Mouse (Mus musculus) limb, embryonic 13.5 days (tissue): ENCODE measurements around the gene Gcc1. TPM values are rescaled to one million over a fixed set of nuclear protein-coding genes. Genes with fewer than 3 reads are reported as not detected.

Experiments used
- ATAC-seq: fragments of 200-750 bp; cut with Nextera tagmentation; 2 replicates; pipeline ENCODE4 v1.8.0; 2017; ENCODE audit warnings: low read depth, moderate number of reproducible peaks, moderate TSS enrichment; ENCODE audit not compliant: low FRiP score
- H3K27ac ChIP-seq: fragments of 300-500 bp; sonication (generic); 2 replicates; pipeline ENCODE4 v1.5.1; 2015; ENCODE audit warnings: inconsistent platforms, mild to moderate bottlenecking, moderate library complexity
- H3K27me3 ChIP-seq: fragments of 300-500 bp; sonication (generic); 2 replicates; pipeline ENCODE4 v1.6.1; 2015; ENCODE audit warnings: mild to moderate bottlenecking, inconsistent platforms
- H3K36me3 ChIP-seq: fragments of 300-500 bp; sonication (generic); 2 replicates; pipeline ENCODE4 v1.6.1; 2015; ENCODE audit warnings: inconsistent platforms, mild to moderate bottlenecking, moderate library complexity
- H3K4me1 ChIP-seq: fragments of 300-500 bp; sonication (generic); 2 replicates; pipeline ENCODE4 v1.6.1; 2015; ENCODE audit warnings: inconsistent platforms
- H3K4me2 ChIP-seq: fragments of 300-500 bp; sonication (generic); replicated peaks from 2 replicates; pipeline ENCODE4 v1.6.1; 2015; ENCODE audit warnings: inconsistent platforms, mild to moderate bottlenecking, moderate library complexity
- H3K4me3 ChIP-seq: fragments of 300-500 bp; sonication (generic); 2 replicates; pipeline ENCODE4 v1.5.1; 2015; ENCODE audit warnings: moderate library complexity, mild to moderate bottlenecking, inconsistent platforms
- H3K9ac ChIP-seq: fragments of 300-500 bp; sonication (generic); 2 replicates; pipeline ENCODE4 v1.6.1; 2015; ENCODE audit warnings: mild to moderate bottlenecking, inconsistent platforms
- H3K9me3 ChIP-seq: fragments of 300-500 bp; sonication (generic); 2 replicates; pipeline ENCODE4 v1.6.1; 2016; ENCODE audit warnings: inconsistent platforms
- WGBS: fragments of 180-500 bp; shearing (Covaris S2); methylation state at CpG from one replicate; pipeline ENCODE4 v1.1.7; 2015; 5-methylcytosine and 5-hydroxymethylcytosine counted together
- polyA plus RNA-seq: library from polyadenylated mRNA; unstranded; fragments of >200 nt; fragmentation: Nextera tagmentation; extraction: Ambion mirVana; gene quantifications from 2 replicates; pipeline ENCODE4 v1.2.1, GENCODE M21; 2015

Gene Gcc1
- polyA plus RNA-seq, 1 experiment from 2014 or later = 9.9 TPM

DNA sequence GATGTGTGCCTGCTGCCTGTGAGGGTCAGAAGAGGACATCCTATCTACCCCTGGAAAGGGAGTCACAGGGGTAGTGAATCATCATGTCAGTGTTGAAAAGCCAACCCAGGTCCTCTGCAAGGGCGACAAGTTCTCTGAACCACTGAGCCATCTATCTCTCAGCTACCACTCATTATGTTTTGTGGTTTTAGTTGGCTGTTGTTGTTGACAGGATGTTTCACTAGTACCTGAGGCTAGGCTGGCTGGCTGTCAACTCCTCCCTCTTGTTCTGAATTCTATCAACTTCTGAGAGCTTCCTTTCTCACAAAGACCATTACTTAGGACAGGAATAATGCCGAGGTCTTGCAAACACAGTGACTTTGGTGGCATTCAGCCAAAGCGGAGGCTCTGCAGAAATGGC is 43.0 kb downstream of the Gcc1 start:
- Histone ChIP-seq H3K9me3 (no peaks in the 10 kb centered on the region), H3K9ac (no peak overlapping the region), H3K27ac (no peak overlapping the region), H3K4me3 (no peak overlapping the region), H3K36me3 (no peaks in the 10 kb centered on the region), H3K4me1 (no peaks in the 10 kb centered on the region), H3K27me3 (no peaks in the 10 kb centered on the region), H3K4me2 (no peak overlapping the region)
- WGBS = 87% methylated on average over 3 of the region's 3 CpGs
- no peak for ATAC-seq

DNA sequence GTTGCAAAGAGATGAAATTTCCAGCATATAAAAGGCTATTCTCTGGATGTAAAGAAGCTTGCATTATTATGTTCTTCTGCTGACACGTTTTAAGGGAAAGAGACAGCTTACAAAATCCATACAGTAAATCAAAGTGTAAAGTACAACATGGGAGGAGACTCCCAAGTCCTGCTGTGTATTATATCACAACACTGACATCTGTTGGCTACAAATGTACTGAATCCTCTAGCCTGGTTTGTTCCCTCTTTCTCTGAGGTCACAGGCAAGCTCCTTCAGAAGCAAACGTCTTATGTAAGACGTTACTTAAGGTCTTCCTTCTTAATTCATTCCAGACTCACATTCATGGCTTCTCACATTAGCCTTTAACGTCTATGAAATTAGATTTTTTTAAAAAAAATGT is 46.2 kb downstream of the Gcc1 start:
- no peak for ATAC-seq
- no peaks in the 10 kb centered on the region for H3K9me3 ChIP-seq
- no peak overlapping the region for H3K4me3 ChIP-seq
- no peaks in the 10 kb centered on the region for H3K36me3 ChIP-seq
- WGBS = 30% methylated on average over 4 of the region's 4 CpGs
- no peak overlapping the region for H3K27ac ChIP-seq
- no peak overlapping the region for H3K4me2 ChIP-seq
- no peaks in the 10 kb centered on the region for H3K4me1 ChIP-seq
- no peaks in the 10 kb centered on the region for H3K27me3 ChIP-seq
- H3K9ac ChIP-seq = no peak overlapping the region

DNA sequence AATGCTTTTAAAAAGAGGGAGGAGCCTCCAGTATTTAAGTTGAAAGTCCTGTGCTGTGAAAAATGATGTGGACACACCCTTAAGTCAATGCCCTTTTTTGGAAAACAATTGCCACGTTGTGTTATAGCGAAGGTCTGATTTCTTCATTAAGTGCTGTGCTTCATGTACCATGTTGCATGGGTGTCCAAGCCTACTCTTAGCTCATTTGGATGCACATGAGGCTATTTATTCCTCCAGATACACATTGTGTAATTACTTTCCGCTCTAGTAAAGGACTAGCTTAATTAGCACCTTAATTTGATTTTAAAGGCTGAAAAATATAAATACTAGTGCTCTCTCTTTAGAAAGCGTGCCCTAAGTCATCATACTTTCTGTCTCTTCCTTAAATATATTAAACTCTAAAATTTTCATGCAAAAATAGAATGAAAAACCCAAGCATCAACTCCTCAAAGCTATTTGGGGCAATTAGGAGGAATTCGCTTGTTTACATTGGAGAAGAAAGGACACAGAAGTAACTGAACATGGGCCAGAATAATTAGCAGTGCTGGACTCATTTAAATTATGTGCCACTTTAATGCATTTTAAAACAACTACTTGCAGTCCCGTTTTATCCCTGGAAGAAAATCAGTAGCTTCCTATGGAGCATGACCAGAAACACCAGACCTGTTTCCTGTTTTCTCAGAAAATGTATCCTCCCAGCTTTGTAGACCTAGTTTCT is 58.1 kb downstream of the Gcc1 start:
- Histone ChIP-seq H3K4me3 (no peak overlapping the region), H3K4me1 (no peaks in the 10 kb centered on the region), H3K27ac (no peak overlapping the region), H3K36me3 (no peaks in the 10 kb centered on the region), H3K27me3 (no peaks in the 10 kb centered on the region), H3K4me2 (no peak overlapping the region), H3K9me3 (no peaks in the 10 kb centered on the region), H3K9ac (no peak overlapping the region)
- 72% methylated on average over 6 of the region's 6 CpGs for WGBS
- ATAC-seq = no peak

DNA sequence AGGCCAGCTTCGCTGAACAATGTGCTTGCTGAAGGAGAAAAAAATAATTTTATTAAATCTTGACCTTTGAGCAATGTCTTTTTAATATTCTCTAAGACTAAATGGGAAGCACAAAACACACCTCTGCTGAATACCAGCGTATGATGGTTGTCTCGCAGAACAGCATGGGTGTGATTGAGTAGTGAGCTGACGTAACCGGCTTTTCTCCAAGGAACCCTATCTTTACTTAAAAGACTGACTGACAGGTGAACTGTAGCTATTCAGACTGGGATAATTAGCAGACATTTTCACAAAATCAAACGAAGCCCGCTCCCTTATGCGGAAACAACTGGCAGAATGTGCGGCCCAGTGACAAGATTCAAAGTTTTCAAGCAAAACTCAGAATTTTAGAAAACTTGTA is 60.6 kb downstream of the Gcc1 start:
- no peaks in the 10 kb centered on the region for H3K36me3 ChIP-seq
- H3K4me3 ChIP-seq = no peak overlapping the region
- H3K9ac ChIP-seq = no peak overlapping the region
- ATAC-seq = no peak
- H3K9me3 ChIP-seq = no peaks in the 10 kb centered on the region
- H3K27me3 ChIP-seq = no peaks in the 10 kb centered on the region
- 93% methylated on average over 9 of the region's 9 CpGs for whole genome bisulfite sequencing
- no peak overlapping the region for H3K4me2 ChIP-seq
- H3K27ac ChIP-seq = no peak overlapping the region
- no peaks in the 10 kb centered on the region for H3K4me1 ChIP-seq

Other genes starting within 250 kb of the Gcc1 start
- 15.4 and 16.4 TPM in 2 replicates for gene Zfp800, start 30.4 kb downstream of the Gcc1 start, polyA plus RNA-seq
- 384 and 392 TPM in 2 replicates for gene Arf5, start 4.8 kb downstream of the Gcc1 start, polyA plus RNA-seq
- not detected in 2 replicates for gene Fscn3, start 601 bp downstream of the Gcc1 start, polyA plus RNA-seq
- gene Pax4, start 21.0 kb upstream of the Gcc1 start, polyA plus RNA-seq = not detected in 2 replicates
- gene Snd1, start 46.7 kb upstream of the Gcc1 start, polyA plus RNA-seq = 138 and 143 TPM in 2 replicates